Mouse (Mus musculus): ENCODE results near the gene Man1a2. TPM values are rescaled to one million over a fixed set of nuclear protein-coding genes. Genes with fewer than 3 reads are reported as not detected.

The Man1a2 gene
- polyA plus RNA-seq (2012; rRNA removed; ENCODE audit: low replicate concordance) = 30.7 and 36.4 TPM in 2 replicates

DNA sequence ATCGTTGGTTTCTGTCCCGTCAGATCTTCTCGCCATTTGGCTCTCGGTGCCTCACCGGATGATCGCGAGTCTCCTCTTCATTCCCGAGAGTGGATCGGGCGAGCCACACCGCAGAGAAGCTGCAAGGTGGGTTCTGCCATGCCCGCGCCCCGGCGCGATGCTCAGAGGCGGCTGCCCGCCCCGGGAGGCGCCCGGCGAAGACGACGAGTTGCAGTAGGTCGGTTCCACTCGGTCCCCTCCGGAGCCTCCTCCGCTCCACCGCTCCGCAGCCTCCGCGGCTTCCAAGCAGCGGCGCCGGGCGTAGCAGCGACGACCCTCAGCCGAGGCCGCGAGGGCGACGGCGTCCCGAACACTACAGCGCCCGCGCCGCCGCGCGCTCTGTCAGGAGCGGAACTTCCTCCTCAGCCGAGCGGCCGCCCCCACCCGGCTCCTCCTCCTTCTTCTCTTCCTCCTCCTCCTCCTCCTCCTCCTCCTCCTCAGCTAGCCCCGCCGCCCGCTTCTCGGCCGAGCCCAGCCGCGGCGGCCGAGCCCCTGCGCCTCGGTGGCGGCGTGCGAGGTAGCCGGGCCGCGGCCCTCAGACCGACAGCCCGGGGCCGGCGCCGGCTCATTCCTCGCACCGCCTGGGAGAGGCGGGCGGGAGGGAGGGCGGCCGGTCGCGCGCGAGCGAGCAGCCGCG lies at the start of gene Man1a2:
Gene Man1a2, minus strand, starts transcription at position 417 of the 676 bp plus-strand sequence.

Other genes with a start within 250 kb of the Man1a2 start
- gene Tent5c, start 196.2 kb downstream of the Man1a2 start, polyA plus RNA-seq (2012; rRNA removed; ENCODE audit: low replicate concordance) = 5.3 and 5.7 TPM in 2 replicates
- 0.09 TPM in 1 of 2 replicates, not detected in the other for gene Vtcn1, start 140.0 kb upstream of the Man1a2 start, polyA plus RNA-seq (2012; rRNA removed; ENCODE audit: low replicate concordance)
- gene Trim45, start 236.7 kb upstream of the Man1a2 start, polyA plus RNA-seq (2012; rRNA removed; ENCODE audit: low replicate concordance) = 0.34 and 0.49 TPM in 2 replicates

Data from duodenum, adult 2 months (tissue).